Mouse (Mus musculus) megakaryocyte progenitor cell, adult 5-6 weeks (primary cell): Measurements from ENCODE around the gene Mymx. TPM values are rescaled to one million over a fixed set of nuclear protein-coding genes. Genes with fewer than 3 reads are reported as not detected.

ENCODE experiments used
- ATAC-seq: replicated peaks from 2 replicates; pipeline ENCODE4 v1.8.0; 2016; ENCODE audit warnings: mild to moderate bottlenecking, moderate TSS enrichment, inconsistent platforms; ENCODE audit not compliant: poor library complexity
- total RNA-seq, 2 experiments: library from RNA; stranded (forward) in 1 of 2; stranded (reverse) in 1 of 2; fragments of 157-497, 149-512 nt in 1 of 2; fragments of 200-1000 nt in 1 of 2; gene quantifications; 2 replicates each; pipeline versions ENCODE4 v1.2.3 to v1.2.4; 2015 to 2017

Gene Mymx
- total RNA-seq, 2 experiments from 2014 or later: not detected

GRCm38 (mm10) chr17:45591701-45592605 is 9.9 kb downstream of the Mymx start:
- no peak for ATAC-seq

DNA sequence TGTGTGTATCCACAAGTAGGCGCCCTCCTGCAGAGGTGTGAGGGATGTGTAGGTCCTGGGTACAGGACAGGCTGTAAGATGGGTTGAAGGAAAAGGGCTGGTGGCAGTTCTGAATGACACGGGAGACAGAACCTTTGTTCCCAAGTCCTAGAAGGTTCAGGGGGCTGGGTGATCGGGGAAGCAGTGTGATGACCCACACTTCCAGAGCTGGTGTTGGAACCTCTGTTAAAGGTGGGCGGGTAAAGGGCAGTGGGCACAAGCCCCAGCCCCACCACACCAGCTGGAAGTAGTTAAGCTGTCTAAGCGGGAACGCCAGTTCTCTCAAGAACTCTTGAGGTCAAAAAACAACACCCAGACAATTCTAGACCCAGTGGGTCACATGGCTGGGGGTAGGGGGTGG is 11.5 kb downstream of the Mymx start:
- ATAC-seq: no peak

DNA sequence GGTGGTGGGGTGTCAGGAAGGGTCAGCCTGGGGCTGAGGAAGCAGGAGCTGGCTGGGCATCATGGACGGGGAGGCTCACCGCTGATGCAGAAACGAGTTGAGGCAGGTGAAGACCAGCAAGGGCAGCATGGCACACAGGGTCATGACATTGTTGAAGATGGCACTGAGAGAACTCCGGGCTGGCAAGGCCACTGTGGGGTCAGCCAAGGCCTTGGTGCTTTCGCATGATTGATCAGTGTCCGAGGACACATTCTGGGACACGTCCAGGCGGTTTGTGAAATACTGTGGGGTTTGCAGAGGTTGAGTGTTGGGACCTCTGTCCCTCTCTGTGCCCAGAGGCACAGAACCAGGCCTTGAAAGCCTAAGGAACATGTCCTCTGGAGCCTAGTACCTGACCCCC is 12.1 kb downstream of the Mymx start:
- ATAC-seq: no peak

DNA sequence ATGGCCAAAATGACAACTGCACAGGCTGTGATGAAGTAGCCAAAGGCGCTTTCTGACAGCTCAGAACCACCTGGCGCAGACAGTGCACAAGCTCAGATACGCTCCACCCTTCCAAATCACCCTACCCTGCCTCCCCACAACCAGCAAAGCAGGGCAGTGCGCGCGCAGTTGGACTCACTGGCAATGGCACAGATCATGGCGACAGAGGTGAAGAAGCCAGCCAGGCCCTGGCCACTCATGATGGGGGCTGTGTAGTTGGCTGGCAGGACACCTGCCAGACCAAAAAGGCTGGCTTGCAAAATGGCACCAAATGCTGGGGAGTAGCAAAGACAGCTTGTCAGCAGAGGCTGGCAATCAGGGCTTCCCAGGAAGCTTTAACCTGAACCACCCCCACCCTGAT is 12.7 kb downstream of the Mymx start:
- ATAC-seq: no peak

DNA sequence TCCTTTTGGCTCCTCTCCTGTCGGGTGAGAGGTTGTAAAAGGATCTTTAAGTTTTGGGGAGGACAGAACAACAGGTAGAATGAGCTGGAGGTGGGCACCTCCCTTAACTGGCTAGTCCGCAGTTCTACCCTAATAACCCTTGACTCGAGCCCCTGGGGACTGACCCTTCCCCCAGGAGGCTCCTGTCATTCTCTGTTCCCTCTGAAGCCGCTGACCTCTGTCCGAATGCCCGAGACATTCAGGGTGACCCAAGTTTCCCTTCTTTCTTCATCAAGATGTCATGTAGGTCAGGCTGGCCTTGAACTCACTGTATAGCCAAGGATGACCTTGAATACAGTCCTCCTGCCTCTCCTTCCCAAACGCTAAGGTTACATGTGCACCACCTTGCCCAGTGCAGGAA is 13.5 kb downstream of the Mymx start:
- no peak for ATAC-seq

- ATAC-seq: 0 out of 2 replicates have a peak, but pooled peaks have one; percentile 5
Observed at GRCm38 (mm10) chr17:45586449-45586837, 15.5 kb downstream of the Mymx start.

GRCm38 (mm10) chr17:45585725-45586448 is 16.0 kb downstream of the Mymx start:
- ATAC-seq: no peak

- peak; percentile 44 for ATAC-seq
Observed at GRCm38 (mm10) chr17:45584939-45585678, 16.8 kb downstream of the Mymx start.

DNA sequence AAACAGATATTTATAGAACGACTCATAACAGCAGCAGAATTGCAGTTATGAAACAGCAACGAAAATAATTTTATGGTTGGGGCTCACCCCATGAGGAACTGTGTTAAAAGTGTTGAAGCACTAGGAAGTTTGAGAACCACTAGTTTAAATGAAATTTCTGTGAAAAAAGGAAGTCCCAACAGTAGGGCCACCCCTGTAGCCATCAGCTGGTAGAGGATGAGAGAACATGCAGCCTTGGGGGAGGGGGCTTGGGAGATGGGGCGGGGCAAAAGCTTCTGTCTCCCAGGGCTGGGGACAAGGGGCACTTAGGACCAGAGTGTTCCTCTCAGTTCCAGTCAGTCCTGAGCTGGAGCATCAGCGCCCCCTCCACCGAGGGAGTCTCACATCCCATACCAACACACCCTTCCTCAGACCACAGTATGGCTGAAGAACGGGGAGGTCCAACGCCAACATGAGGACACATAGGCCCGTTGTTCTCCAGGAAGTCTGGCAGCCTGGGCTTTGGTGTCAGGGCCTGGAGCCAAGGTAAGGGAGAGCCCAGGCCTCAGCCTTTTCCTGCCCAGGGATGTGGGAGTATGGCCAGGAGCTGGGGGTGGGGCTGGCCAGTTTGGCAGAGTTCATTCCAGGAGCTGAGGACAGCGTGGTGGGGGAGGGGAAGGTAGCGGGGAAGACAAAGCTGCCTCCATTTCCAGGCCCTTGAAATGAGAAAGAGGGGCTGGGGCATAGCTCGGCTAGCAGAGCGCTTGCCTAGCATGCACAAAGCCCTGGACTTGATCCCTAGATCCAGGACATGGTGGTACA is 17.6 kb downstream of the Mymx start:
- peak; percentile 15; the same call in 1 of the 2 replicates for ATAC-seq

DNA sequence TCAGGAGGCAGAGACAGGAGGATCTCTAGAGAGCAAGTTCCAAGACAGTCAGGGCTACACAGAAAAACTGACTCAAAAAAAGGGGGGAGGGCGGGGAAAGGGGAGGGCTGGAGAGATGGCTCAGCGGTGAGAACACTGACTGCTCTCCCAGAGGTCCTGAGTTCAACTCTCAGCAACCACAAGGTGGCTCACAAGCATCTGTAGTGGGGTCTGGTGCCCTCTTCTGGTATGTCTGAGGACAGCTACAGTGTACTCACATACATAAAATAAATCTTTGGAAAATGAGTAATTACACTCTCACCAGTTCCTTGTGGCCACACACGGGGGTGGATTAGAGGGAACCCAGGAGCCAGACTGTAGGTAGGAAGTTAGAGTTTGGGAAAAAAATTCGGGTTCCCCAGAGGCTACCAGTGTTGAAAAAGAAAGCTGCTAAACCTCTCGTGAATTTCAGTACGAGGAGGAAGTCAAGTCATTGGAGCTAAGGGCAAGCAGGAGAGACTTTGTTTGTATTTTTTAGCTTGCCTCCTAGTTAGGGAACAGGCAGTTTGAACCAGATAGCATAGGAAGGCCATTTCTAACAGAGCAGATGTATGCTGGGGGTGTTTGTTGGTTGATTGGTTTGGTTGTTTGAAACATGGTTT is 19.1 kb downstream of the Mymx start:
- ATAC-seq: no peak

DNA sequence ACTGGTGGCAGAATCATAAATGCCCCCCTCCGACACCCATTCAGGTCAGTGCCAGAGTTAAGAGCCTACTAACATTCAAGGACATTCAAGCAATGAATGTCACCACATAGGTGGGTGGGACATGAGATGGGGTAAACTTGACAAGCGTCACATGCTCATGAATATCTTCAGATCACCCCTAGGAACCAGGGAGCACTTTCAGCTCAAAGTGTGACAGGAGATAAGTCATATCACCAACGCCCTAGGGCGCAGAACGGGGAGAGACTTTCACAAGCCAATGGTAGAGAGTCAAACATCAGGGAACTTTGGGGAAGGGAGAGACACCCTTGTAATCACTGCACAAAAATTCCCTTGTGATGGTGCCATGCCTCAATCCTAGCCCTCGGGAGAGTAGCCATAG is 19.7 kb downstream of the Mymx start:
- peak; percentile 9; the same call in 1 of the 2 replicates for ATAC-seq

- ATAC-seq: peak; percentile 56
Observed at GRCm38 (mm10) chr17:45581567-45581983, 20.3 kb downstream of the Mymx start.

GRCm38 (mm10) chr17:45580958-45581477 is 20.9 kb downstream of the Mymx start:
- ATAC-seq: no peak

GRCm38 (mm10) chr17:45579554-45579953 is 22.3 kb downstream of the Mymx start:
- no peak for ATAC-seq

GRCm38 (mm10) chr17:45578843-45579242 is 23.1 kb downstream of the Mymx start:
- 0 out of 2 replicates have a peak, but pooled peaks have one; percentile 10 for ATAC-seq

DNA sequence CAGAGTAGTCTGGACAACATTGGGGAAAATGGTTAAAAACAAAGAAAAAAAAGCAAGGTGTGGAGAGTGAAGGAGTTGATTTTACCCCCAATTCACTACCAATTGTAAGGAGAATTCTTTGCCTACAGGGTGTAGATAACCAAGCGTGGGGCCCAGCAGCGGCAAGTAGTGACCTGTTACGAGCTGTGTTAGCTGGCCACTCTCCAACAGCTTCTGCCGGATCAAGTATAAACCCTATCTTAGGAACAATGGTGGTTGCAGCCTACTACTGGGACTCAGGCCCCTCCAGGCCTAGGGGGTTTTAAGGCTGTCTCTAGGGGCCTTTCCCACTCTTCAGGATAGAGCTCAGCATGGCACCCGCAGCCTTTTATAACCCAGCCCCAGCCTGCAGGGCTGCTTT is 23.7 kb downstream of the Mymx start:
- ATAC-seq: 0 out of 2 replicates have a peak, but pooled peaks have one; percentile 7

- no peak for ATAC-seq
Observed at GRCm38 (mm10) chr17:45575123-45575897, 26.6 kb downstream of the Mymx start.

GRCm38 (mm10) chr17:45574129-45574761 is 27.7 kb downstream of the Mymx start:
- ATAC-seq: peak; percentile 21
